Mouse (Mus musculus) CH12.LX (cell line): ENCODE measurements at regions not wholly inside any gene's neighbourhood (a gene's known extent, or its start where the extent isn't known, plus 50 kb on each side); places are given as distances from the start of the nearest gene placed in this dataset.

Experiments used
- DNase-seq: peaks from one replicate; pipeline ENCODE4 v3.0.0-alpha.2; 2013; ENCODE audit errors: extremely low read depth
- H3K27ac ChIP-seq: 2 replicates; pipeline ENCODE4 v1.5.1; 2012; ENCODE audit warnings: low read depth, mild to moderate bottlenecking, control low read depth, moderate library complexity; ENCODE audit not compliant: insufficient read depth
- H3K27me3 ChIP-seq: replicated peaks from 2 replicates; pipeline ENCODE3; 2012; ENCODE audit warnings: inconsistent platforms
- H3K36me3 ChIP-seq, 2 experiments: replicated peaks in 1 of 2; 2 replicates each; pipeline versions ENCODE3 to v1.6.1; 2012; ENCODE audit warnings: inconsistent platforms in 1 of 2, low read length in 1 of 2, mild to moderate bottlenecking in 1 of 2, mixed read lengths in 1 of 2, moderate library complexity in 1 of 2; ENCODE audit not compliant: control insufficient read depth in 1 of 2, insufficient read depth in 1 of 2
- H3K4me1 ChIP-seq, 2 experiments: 2 replicates each; pipeline ENCODE4 v1.6.1; 2012; ENCODE audit warnings: inconsistent platforms in 1 of 2, moderate library complexity in 1 of 2; ENCODE audit not compliant: insufficient read depth in 2 of 2, control insufficient read depth in 1 of 2
- H3K4me2 ChIP-seq: 2 replicates; pipeline ENCODE4 v1.6.1; 2012; ENCODE audit warnings: low read depth, mild to moderate bottlenecking, control low read depth; ENCODE audit not compliant: poor library complexity, insufficient read depth, severe bottlenecking
- H3K4me3 ChIP-seq, 3 experiments: fragments of 150-350 bp in 1 of 3; sonication (generic) in 1 of 3; replicated peaks in 1 of 3; 2 replicates each; pipeline versions ENCODE3 to v1.5.1; 2011 to 2012; ENCODE audit warnings: low read depth in 2 of 3, low read length in 2 of 3, mild to moderate bottlenecking in 2 of 3, moderate library complexity in 2 of 3, control low read depth in 1 of 3, improper control_type of control experiment in 1 of 3, inconsistent platforms in 1 of 3, mixed read lengths in 1 of 3; ENCODE audit not compliant: poor library complexity in 1 of 3
- H3K79me2 ChIP-seq: replicated peaks from 2 replicates; pipeline ENCODE4 v1.6.1; 2012; ENCODE audit warnings: mild to moderate bottlenecking, moderate library complexity; ENCODE audit not compliant: control insufficient read depth, poor library complexity, insufficient read depth, severe bottlenecking; ENCODE audit errors: extremely low read depth
- H3K9ac ChIP-seq: 2 replicates; pipeline ENCODE4 v1.6.1; 2012; ENCODE audit warnings: low read depth, mild to moderate bottlenecking, control low read depth, moderate library complexity; ENCODE audit not compliant: insufficient read depth
- H3K9me3 ChIP-seq: replicated peaks from 2 replicates; pipeline ENCODE3; 2012; ENCODE audit warnings: low read length, inconsistent platforms, mixed read lengths
- BHLHE40 ChIP-seq: IDR thresholded peaks from 2 replicates; pipeline ENCODE4 v1.6.1; 2011; ENCODE audit warnings: mild to moderate bottlenecking, low read depth, low read length, improper control_type of control experiment
- CHD1 ChIP-seq: IDR thresholded peaks from 2 replicates; pipeline ENCODE4 v1.6.1; 2012; ENCODE audit warnings: low read depth, low read length, improper control_type of control experiment, inconsistent platforms
- HCFC1 ChIP-seq: IDR thresholded peaks from 2 replicates; pipeline ENCODE4 v1.6.1; 2012; ENCODE audit warnings: low read depth, mild to moderate bottlenecking, inconsistent platforms, low read length, improper control_type of control experiment
- IRF4 ChIP-seq: IDR thresholded peaks from 2 replicates; pipeline ENCODE4 v1.6.1; 2014; ENCODE audit warnings: low read depth, mild to moderate bottlenecking, inconsistent platforms, low read length, improper control_type of control experiment
- KAT2A ChIP-seq: IDR thresholded peaks from 2 replicates; pipeline ENCODE4 v1.6.1; 2012; ENCODE audit warnings: low read length, improper control_type of control experiment, inconsistent platforms; ENCODE audit not compliant: insufficient replicate concordance
- MAFK ChIP-seq: IDR thresholded peaks from 2 replicates; pipeline ENCODE4 v1.6.1; 2011; ENCODE audit warnings: low read length, improper control_type of control experiment; ENCODE audit not compliant: insufficient replicate concordance
- MXI1 ChIP-seq: IDR thresholded peaks from 2 replicates; pipeline ENCODE4 v1.6.1; 2011; ENCODE audit warnings: mild to moderate bottlenecking, low read depth, low read length, improper control_type of control experiment
- MYC ChIP-seq: IDR thresholded peaks from 2 replicates; pipeline ENCODE4 v1.6.1; 2011; ENCODE audit warnings: low read depth, mild to moderate bottlenecking, improper control_type of control experiment, low read length
- NRF1 ChIP-seq: IDR thresholded peaks from 2 replicates; pipeline ENCODE4 v1.6.1; 2014; ENCODE audit warnings: low read depth, mild to moderate bottlenecking, inconsistent platforms, low read length, improper control_type of control experiment, moderate library complexity
- POLR2A ChIP-seq: IDR thresholded peaks from 2 replicates; pipeline ENCODE4 v1.6.1; 2011; ENCODE audit warnings: low read depth, mild to moderate bottlenecking, improper control_type of control experiment, low read length
- POLR2AphosphoS2 ChIP-seq: IDR thresholded peaks from 2 replicates; pipeline ENCODE4 v1.6.1; 2011; ENCODE audit warnings: low read depth, low read length, improper control_type of control experiment
- RAD21 ChIP-seq: IDR thresholded peaks from 2 replicates; pipeline ENCODE4 v1.6.1; 2011; ENCODE audit warnings: low read depth, mild to moderate bottlenecking, low read length, improper control_type of control experiment, moderate library complexity
- RCOR1 ChIP-seq: conservative IDR thresholded peaks from 2 replicates; pipeline ENCODE4 v1.6.1; 2012; ENCODE audit warnings: low read depth, mild to moderate bottlenecking, inconsistent platforms, low read length, improper control_type of control experiment
- SIN3A ChIP-seq: IDR thresholded peaks from 2 replicates; pipeline ENCODE4 v1.6.1; 2012; ENCODE audit warnings: low read length, improper control_type of control experiment, inconsistent platforms
- USF1 ChIP-seq: IDR thresholded peaks from 2 replicates; pipeline ENCODE4 v1.6.1; 2014; ENCODE audit warnings: low read depth, mild to moderate bottlenecking, inconsistent platforms, low read length, improper control_type of control experiment
- USF2 ChIP-seq: conservative IDR thresholded peaks from 2 replicates; pipeline ENCODE4 v1.6.1; 2011; ENCODE audit warnings: low read depth, low read length, improper control_type of control experiment
- ZC3H11A ChIP-seq: IDR thresholded peaks from 2 replicates; pipeline ENCODE4 v1.6.1; 2012; ENCODE audit warnings: low read depth, mild to moderate bottlenecking, inconsistent platforms, low read length, improper control_type of control experiment
- ZKSCAN1 ChIP-seq: IDR thresholded peaks from 2 replicates; pipeline ENCODE4 v1.6.1; 2012; ENCODE audit warnings: low read depth, inconsistent platforms, low read length, improper control_type of control experiment, borderline replicate concordance
- ZMIZ1 ChIP-seq: IDR thresholded peaks from 2 replicates; pipeline ENCODE4 v1.6.1; 2012; ENCODE audit warnings: low read depth, mild to moderate bottlenecking, inconsistent platforms, low read length, improper control_type of control experiment
- dilution Hi-C: fragments of 300-500 bp; cut with MboI; formaldehyde crosslinking; loops from 2 replicates; pipeline ENCODE4 v1.14.3; 2020; ENCODE audit warnings: low sequenced_read_pairs; ENCODE audit not compliant: extremely low pct_unique_long_range_greater_than_20kb, extremely low pct_ligation_motif_present
- in situ Hi-C: fragments of 300-500 bp; cut with MboI; formaldehyde crosslinking; loops from 3 replicates; pipeline ENCODE4 v1.14.3; 2019; ENCODE audit warnings: low sequenced_read_pairs, low pct_ligation_motif_present, low pct_unique_long_range_greater_than_20kb, mixed read lengths

GRCm38 (mm10) chr2:45836546-45837221 lies 719.5 kb upstream of the Zeb2 start:
- dilution Hi-C loops: no loop called here

GRCm38 (mm10) chr2:45817945-45818719 lies 700.9 kb upstream of the Zeb2 start:
- Histone ChIP-seq H3K9ac (no peak overlapping the region), H3K4me1 (no peaks in the 10 kb centered on the region), H3K4me3 (no peak overlapping the region), H3K27me3 (no peaks in the 10 kb centered on the region), H3K9me3 (no peaks in the 10 kb centered on the region), H3K79me2 (no peaks in the 10 kb centered on the region), H3K36me3 (no peaks in the 10 kb centered on the region), H3K27ac (no peak overlapping the region), H3K4me2 (no peak overlapping the region)
- no peak for DNase-seq
- TF ChIP-seq HCFC1 (no peak), KAT2A (no peak), NRF1 (no peak), BHLHE40 (no peak), RCOR1 (no peak), ZMIZ1 (no peak), MYC (no peak), POLR2A (no peak), POLR2AphosphoS2 (no peak), USF1 (no peak), USF2 (no peak)
- in situ Hi-C loops (no loop called here), dilution Hi-C loops (no loop called here)

More at GRCm38 (mm10) chr2:45836546-45837221, 719.5 kb upstream of the Zeb2 start:
- in situ Hi-C loops: no loop called here
- no peaks in the 10 kb centered on the region for H3K36me3 ChIP-seq
- no peak overlapping the region for H3K27ac ChIP-seq
- H3K4me3 ChIP-seq: no peak overlapping the region
- no peak for DNase-seq
- TF ChIP-seq USF2: no peak
- TF ChIP-seq CHD1: no peak
- no peak for TF ChIP-seq MXI1
- TF ChIP-seq ZKSCAN1: no peak
- TF ChIP-seq ZC3H11A: no peak
- no peak for TF ChIP-seq HCFC1
- no peak for TF ChIP-seq POLR2A
- no peak for TF ChIP-seq POLR2AphosphoS2
- TF ChIP-seq MAFK: no peak
- no peak for TF ChIP-seq NRF1
- no peak for TF ChIP-seq RAD21
- TF ChIP-seq SIN3A: no peak
- TF ChIP-seq USF1: no peak
- no peak for TF ChIP-seq IRF4
- TF ChIP-seq, all 38 proteins: peak for 0
- Histone ChIP-seq H3K9me3 (no peaks in the 10 kb centered on the region), H3K4me2 (no peak overlapping the region), H3K27me3 (no peaks in the 10 kb centered on the region), H3K9ac (no peak overlapping the region), H3K79me2 (no peaks in the 10 kb centered on the region), H3K4me1 (no peaks in the 10 kb centered on the region)
